Mouse (Mus musculus): ENCODE results near the gene Ap1g1.
A peak's percentile ranks its signal among the peaks of the same experiment; 100 is the strongest.

Ap1g1 gene

DNA sequence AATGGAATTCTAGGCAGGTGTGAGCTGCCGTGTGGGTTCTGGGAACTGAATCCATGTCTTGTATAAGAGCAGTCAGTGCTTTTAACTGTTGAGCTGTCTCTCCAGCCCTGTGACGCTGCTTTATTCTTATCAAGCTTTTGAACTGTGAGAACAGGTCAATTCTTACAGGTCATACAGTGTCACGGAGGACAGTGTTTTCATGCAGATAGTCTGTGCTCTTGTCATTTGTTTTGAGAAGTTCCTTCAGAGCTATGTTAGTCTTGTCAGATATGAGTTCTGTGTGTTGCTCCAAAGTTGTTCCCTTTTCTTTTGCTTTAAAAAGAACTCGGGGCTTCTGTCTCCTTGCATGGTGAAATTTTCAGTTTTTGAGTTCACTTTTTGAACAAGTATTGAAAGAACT lies 2.2 kb downstream of the Ap1g1 start:
- no peak for DNase-seq (ENCODE audit: low spot score)

GRCm38 (mm10) chr8:109790938-109791337 lies 12.6 kb downstream of the Ap1g1 start:
- no peak for DNase-seq (ENCODE audit: low spot score)

DNA sequence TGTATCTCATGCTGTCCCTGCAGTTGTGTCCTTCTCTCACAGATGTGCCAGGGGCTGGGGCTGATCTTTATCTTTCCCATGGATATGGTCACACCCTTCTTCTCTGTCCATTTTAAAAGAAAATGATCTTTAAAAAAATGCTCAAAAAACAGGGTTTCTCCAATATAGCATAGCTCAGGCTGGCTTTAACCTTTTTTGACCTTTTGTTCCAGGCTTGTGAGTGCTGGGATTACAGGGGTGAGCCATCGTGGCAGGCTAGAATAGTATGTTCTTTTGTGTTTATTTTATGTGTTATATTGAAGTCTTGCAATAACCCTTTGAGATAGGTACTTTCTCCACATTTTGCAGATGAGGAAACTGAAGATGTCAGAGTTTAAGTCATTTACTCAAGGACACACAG lies 16.8 kb downstream of the Ap1g1 start:
- no peak for DNase-seq (ENCODE audit: low spot score)

- no peak for DNase-seq (ENCODE audit: low spot score)
Observed at GRCm38 (mm10) chr8:109798721-109799120, 20.4 kb downstream of the Ap1g1 start.

DNA sequence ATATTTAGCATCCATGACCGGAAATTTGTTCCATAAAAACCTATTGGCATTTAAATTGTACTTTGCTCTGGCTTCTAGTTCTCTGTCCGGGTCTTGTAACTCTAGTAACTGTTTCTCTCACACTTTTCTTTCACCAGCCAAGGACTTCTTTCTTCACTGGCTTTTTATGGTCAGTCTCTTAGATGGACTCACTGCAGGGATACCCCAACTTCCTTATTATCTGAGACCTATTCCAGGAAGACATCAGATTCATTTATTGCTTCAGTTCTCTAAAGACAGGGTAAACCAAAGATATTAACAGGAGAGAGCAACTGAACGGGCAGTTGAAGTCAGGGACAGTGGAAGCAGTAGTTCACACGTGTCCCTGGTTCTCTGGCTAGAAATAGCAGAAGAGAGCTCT lies 20.9 kb downstream of the Ap1g1 start:
- DNase-seq (ENCODE audit: low spot score), result no peak

GRCm38 (mm10) chr8:109800325-109800724 lies 22.0 kb downstream of the Ap1g1 start:
- no peak for DNase-seq (ENCODE audit: low spot score)

- DNase-seq (ENCODE audit: low spot score), result no peak
Observed at GRCm38 (mm10) chr8:109803211-109803610, 24.9 kb downstream of the Ap1g1 start.

- no peak for DNase-seq (ENCODE audit: low spot score)
Observed at GRCm38 (mm10) chr8:109803801-109804200, 25.4 kb downstream of the Ap1g1 start.

DNA sequence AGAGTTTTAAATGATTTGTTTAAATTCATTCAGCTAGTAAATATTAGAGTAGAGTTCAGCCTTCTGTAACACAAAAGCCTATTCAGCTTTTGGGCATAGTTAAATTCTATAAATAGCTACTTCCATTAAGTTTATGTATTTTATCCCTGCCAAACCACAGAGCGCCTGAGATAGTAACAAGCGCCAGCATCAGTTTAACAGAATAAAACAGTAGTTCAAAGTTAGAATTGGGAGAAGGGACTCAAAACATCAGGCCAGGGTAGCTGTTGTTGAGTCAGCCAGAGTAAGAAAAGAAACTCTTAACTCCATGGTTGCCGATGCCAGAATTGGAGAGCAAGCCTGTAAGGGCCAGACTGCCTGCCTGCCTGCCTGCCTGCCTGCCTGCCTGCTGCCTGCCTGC lies 28.2 kb downstream of the Ap1g1 start:
- no peak for DNase-seq (ENCODE audit: low spot score)

DNA sequence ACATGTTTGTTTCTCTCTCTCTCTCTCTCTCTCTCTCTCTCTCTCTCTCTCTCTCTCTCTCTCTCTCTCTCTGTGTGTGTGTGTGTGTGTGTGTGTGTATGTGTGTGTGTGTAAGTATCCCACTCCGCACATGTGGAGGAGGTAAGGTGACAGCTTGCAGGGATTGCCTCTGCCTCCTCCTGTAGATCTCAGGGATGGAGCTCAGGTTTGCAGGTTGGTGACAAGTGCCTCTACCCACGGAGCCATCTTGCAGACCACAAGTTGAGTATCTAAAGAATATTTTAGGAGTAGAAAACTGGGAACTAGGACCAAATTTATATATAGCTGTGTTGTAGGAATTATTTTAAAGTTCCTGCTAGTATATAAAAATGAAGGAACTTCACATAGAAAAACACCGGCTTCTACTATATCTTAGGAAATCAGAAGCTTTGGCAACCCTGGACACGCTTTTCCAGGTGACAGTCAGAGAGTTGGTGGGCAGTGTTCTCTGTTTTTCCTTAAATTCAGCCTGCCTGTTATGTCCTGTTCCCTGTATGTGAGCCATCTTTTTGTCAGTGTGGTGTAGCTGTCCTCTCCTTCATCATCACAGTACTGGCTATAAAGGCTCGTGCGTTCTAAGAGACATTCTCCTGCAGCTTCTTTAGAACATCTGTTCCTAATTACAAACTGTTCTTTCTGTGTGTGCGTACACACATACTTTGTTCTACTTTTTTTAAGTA lies 29.2 kb downstream of the Ap1g1 start:
- no peak for DNase-seq (ENCODE audit: low spot score)

DNA sequence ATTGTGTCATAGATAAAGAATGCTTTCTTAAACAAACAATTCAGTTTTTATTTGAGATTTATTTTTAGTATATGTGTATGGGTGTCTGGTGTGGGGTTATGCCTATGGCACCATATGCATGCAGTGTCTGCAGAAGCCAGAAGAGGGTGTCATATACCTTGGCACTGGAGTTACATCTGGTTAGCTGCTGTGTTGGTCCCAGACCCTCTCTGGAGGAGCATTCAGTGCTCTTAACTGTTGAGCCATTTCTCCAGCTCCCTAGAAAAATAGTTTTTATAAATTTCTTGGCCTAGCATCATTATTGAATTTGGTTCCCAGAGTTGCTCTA lies 29.7 kb downstream of the Ap1g1 start:
- DNase-seq (ENCODE audit: low spot score), result no peak

DNA sequence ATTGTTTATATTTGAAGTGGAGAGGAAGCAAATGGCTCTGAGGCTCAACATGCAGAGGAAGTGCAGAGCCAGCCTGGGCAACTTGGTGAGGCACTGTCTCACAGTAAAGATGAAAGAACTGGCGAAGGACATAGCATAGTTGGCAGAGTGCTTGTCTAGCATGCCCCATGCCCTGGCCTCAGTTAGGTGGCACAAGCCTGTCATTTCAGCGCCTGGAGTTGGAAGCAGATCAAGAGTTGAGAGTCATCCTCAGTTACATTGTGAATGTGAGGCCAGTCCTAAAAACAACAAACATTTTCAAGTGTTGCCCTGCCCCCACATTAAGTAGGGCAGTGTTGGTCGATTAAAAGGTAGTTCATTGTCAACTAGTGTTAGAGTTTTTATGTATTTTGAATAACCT lies 32.1 kb downstream of the Ap1g1 start:
- no peak for DNase-seq (ENCODE audit: low spot score)

DNA sequence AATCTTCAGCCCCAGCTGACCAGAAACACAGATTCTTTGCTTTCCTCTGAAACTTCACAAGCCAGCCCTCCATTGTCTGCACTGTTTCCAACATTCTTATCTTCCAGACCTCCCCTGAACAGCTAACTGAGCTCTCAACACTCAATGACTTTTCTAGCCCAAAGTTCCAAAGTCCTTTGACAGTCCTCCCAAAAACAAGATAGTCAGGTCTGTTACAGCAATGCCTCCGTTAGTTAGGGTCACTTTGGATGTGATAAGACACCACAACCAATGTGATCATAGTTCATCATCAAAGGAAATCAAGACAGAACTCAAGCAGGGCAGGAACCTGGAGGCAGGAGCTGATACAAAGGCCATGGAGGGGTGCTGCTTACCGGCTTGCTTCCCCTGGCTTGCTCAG lies 36.9 kb downstream of the Ap1g1 start:
- DNase-seq (ENCODE audit: low spot score), result no peak

DNA sequence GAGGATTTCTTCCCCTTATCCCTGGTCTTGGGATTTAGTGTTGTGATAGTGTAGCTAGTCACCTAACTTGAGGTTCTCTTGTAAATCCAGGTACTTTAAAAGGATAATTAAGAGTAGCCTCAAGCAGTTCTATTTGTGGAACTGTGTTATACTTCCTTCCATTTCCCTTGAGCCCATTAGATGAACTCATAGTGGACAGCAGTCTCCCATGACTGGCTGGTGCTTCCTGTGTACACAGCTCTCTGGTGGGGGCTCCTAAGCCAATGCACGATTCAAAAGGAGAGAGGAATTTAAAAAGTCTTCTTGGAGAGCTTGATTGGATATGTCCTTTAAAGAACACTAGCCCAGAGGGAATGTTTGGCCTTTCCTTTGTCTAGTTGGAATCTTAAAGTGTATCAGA lies 39.6 kb downstream of the Ap1g1 start:
- no peak for DNase-seq (ENCODE audit: low spot score)

DNA sequence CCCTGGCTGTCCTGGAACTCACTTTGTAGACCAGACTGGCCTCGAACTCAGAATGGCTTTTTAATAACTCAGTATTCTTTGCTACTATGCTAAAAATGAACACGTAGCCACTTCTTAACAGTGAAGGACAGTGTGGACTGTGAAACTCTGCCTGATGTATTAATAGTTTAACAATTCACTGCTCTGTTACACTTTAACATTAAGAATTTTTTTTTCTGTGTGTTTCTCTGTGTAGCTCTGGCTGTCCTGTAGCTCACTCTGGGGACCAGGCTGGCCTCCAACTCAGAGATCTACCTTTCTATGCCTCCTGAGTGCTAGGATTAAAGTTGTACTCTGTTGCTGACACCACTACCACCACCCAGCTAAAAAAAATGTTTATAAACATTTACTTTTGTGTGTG lies 45.2 kb downstream of the Ap1g1 start:
- DNase-seq (ENCODE audit: low spot score), result no peak

- DNase-seq (ENCODE audit: low spot score), result no peak
Observed at GRCm38 (mm10) chr8:109839822-109840221, 61.5 kb downstream of the Ap1g1 start.

DNA sequence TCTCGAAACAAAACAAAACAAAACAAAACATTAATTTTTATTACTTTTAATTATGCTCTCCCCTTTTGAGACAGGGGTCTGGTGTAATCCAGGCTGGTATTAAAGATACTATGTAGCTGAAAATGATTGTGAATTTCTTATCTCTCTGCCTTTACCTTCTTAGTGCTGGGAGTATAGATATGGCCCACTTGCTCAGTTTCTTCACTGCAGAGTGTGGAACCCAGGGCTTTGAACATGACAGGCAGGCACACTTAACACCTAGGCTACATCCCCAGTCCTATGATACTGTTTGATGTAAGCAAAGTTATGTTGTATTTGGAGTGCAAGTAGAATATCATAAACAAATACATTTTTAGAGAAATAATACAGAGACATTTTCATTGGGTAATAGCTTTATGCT lies 64.1 kb downstream of the Ap1g1 start:
- DNase-seq (ENCODE audit: low spot score), result no peak

DNA sequence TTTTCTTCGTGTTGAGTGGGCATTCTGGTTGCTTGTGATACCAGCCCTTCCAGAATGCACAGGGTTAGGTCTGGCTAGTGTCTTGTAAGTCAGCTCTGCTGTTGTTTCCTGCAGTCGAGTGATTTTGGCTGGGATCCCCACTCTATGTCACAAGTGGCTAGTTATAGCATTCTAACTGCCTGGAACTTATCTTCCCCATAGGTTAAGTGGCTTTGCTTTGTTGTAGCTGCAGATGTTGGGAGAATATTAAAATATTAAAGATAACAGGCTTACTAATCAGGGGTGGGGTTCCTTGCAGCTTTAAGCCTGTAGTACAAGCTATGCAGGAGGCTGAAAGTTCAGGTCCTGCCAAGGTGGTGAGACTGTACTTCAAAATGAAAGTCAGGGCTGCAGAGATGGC lies 69.5 kb downstream of the Ap1g1 start:
- no peak for DNase-seq (ENCODE audit: low spot score)

- no peak for DNase-seq (ENCODE audit: low spot score)
Observed at GRCm38 (mm10) chr8:109848981-109849380, 70.6 kb downstream of the Ap1g1 start.

DNA sequence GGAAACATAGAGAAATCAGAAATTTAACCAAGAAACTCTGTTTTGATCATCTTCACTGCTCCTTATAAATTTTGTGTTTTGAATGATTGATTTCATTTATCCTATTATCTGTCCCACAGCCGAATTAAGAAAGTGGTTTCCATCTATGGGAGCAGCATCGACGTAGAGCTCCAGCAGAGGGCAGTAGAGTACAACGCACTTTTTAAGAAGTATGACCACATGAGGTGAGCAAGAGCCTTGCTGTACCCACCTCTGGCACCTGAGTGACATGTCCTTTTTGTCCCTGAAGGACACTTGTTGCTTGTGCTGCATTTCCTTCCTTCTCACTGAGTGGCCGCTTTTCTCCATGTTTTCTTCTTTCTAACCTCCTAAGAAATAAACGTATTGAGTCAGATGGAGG lies 75.1 kb downstream of the Ap1g1 start:
- peak; percentile 68 for DNase-seq (ENCODE audit: low spot score)

- DNase-seq (ENCODE audit: low spot score), result no peak
Observed at GRCm38 (mm10) chr8:109854522-109854921, 76.2 kb downstream of the Ap1g1 start.

- DNase-seq (ENCODE audit: low spot score), result no peak
Observed at GRCm38 (mm10) chr8:109855451-109855850, 77.1 kb downstream of the Ap1g1 start.

- DNase-seq (ENCODE audit: low spot score), result peak; percentile 21
Observed at GRCm38 (mm10) chr8:109863398-109863797, 85.0 kb downstream of the Ap1g1 start.

DNA sequence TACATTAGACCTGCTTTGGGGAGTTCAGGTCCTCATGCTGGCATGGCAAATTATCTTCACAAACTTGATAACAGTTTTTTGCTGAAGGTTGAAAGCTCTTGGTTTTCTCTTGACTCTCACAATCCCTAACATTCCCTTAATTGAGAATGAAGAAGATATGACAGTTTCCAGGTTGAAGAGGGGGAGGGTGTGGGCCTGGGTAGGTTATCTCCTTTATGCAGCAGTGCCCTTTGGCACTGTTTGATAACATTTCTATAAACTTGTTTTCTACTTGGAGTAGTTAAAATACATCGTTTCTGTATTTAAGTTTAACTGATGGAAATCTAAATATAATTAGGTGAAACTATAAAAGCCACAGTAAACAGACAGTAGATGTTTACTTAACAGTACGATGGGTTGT lies 86.4 kb downstream of the Ap1g1 start:
- no peak for DNase-seq (ENCODE audit: low spot score)

DNA sequence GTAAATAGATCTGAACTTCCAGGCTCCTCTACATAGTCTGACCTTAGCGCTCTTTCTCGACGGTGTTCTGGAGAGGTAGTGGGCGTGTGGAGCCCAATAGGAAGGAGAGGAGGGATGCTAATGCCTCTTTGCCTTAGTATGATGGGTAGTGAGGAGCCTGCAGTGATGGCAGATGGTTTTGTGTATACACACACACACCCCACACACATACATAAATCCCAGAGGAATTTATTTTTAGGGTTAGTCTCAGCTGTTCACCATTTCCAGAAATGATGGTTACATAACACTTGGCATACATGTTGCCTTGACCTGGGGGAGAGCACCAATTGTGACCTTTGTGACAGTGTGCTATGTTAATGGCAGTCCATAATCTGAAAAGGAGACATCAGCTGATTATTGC lies 87.2 kb downstream of the Ap1g1 start:
- DNase-seq (ENCODE audit: low spot score), result no peak
